Mouse (Mus musculus): Measurements from ENCODE around the gene Gm9857. TPM values are rescaled to one million over a fixed set of nuclear protein-coding genes. Genes with fewer than 3 reads are reported as not detected.

The Gm9857 gene
- polyA plus RNA-seq, 1 experiment from 2014 or later: 0.75 TPM

- peaks cover 18% of the 10 kb centered on the region for H3K4me1 ChIP-seq (replicated peaks)
- no peaks in the 10 kb centered on the region for H3K36me3 ChIP-seq
- H3K9ac ChIP-seq (replicated peaks): no peak overlapping the region
- no peaks in the 10 kb centered on the region for H3K9me3 ChIP-seq
- ATAC-seq: no peak
- WGBS: 75% methylated on average over 3 of the region's 3 CpGs
- H3K27me3 ChIP-seq: no peaks in the 10 kb centered on the region
- no peak overlapping the region for H3K4me3 ChIP-seq (replicated peaks)
- no peak overlapping the region for H3K27ac ChIP-seq
- no peak overlapping the region for H3K4me2 ChIP-seq (replicated peaks)
Observed at GRCm38 (mm10) chr3:108963278-108963677, 23.0 kb upstream of the Gm9857 start.

DNA sequence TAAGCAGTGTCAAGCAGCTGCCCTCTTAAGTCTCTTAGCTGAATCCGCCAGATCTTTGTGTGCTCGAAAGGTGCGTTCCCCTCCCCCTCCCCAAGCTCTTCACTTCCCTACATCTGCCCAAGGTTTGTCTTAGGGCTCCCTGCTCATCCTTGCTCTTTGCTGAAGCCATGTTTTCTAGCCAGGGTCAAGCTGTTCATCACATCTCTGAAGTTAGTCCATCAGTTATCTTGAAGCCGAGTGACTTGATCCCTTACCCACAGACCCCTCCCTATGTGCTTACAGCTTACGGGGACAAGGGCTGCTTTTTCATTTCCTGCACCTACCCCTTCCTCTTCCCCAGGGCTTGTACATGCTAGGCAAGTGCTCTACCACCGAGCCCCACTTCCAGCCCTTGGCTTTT is 21.4 kb upstream of the Gm9857 start:
- H3K27ac ChIP-seq: peak overlapping the region; percentile 83
- H3K36me3 ChIP-seq: no peaks in the 10 kb centered on the region
- WGBS: 20% methylated on average over 6 of the region's 6 CpGs
- peak overlapping the region; percentile 54 for H3K4me2 ChIP-seq (replicated peaks)
- peak; percentile 82 for ATAC-seq
- H3K9me3 ChIP-seq: no peaks in the 10 kb centered on the region
- no peaks in the 10 kb centered on the region for H3K27me3 ChIP-seq
- H3K4me3 ChIP-seq (replicated peaks): peak overlapping the region; percentile 25
- peak overlapping the region; percentile 53 for H3K9ac ChIP-seq (replicated peaks)
- peaks cover 18% of the 10 kb centered on the region for H3K4me1 ChIP-seq (replicated peaks)

GRCm38 (mm10) chr3:108961226-108961625 is 21.0 kb upstream of the Gm9857 start:
- peak; percentile 97 for ATAC-seq
- 7% methylated on average over 7 of the region's 7 CpGs for WGBS
- H3K4me3 ChIP-seq (replicated peaks): peak overlapping the region; percentile 25

DNA sequence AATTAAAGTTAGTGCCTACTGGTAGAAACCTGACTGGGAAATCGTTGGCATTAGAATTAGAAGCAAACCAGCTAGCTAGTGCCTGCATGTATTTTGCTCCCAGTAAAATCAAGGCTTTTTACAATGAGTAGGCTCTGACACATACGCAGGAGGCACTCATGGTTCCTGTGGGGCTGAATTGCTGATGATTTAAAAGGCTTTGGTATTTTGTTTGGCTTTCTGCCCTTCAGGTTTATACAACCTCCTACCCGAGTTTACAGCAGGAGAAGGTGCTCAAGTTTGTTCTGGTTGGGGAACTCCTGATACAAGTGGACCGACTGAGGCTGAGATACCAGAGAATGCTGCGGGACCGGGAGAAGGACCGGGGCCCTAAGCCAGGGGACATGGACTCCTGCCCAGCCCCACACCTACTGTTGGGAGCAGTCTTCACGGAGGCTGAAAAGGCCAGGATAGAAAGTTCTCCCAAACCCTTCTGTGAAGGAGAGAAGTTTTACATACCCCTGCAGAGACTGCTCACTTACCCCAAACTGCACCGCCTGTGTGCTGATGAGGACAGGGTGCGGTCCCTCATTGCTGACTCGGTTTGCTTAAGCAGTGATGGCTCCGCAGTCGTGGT is 19.5 kb upstream of the Gm9857 start:
- 78% methylated on average over 13 of the region's 13 CpGs for WGBS
- Histone ChIP-seq H3K4me2 (replicated peaks) (no peak overlapping the region), H3K4me3 (replicated peaks) (no peak overlapping the region), H3K36me3 (no peaks in the 10 kb centered on the region), H3K4me1 (replicated peaks) (peaks cover 18% of the 10 kb centered on the region), H3K9me3 (no peaks in the 10 kb centered on the region), H3K9ac (replicated peaks) (no peak overlapping the region), H3K27ac (no peak overlapping the region), H3K27me3 (no peaks in the 10 kb centered on the region)
- ATAC-seq: no peak

More at GRCm38 (mm10) chr3:108961226-108961625, 21.0 kb upstream of the Gm9857 start:
- Histone ChIP-seq H3K36me3 (no peaks in the 10 kb centered on the region), H3K9me3 (no peaks in the 10 kb centered on the region), H3K4me2 (replicated peaks) (peak overlapping the region; percentile 54), H3K27ac (peak overlapping the region; percentile 83), H3K9ac (replicated peaks) (peak overlapping the region; percentile 53), H3K4me1 (replicated peaks) (peaks cover 18% of the 10 kb centered on the region), H3K27me3 (no peaks in the 10 kb centered on the region)

- H3K4me2 ChIP-seq (replicated peaks): no peak overlapping the region
- no peaks in the 10 kb centered on the region for H3K36me3 ChIP-seq
- H3K4me1 ChIP-seq (replicated peaks): peaks cover 18% of the 10 kb centered on the region
- no peak overlapping the region for H3K4me3 ChIP-seq (replicated peaks)
- no peak overlapping the region for H3K9ac ChIP-seq (replicated peaks)
- no peak overlapping the region for H3K27ac ChIP-seq
- ATAC-seq: no peak
- H3K9me3 ChIP-seq: no peaks in the 10 kb centered on the region
- H3K27me3 ChIP-seq: no peaks in the 10 kb centered on the region
Observed at GRCm38 (mm10) chr3:108957976-108958375, 17.7 kb upstream of the Gm9857 start.

GRCm38 (mm10) chr3:108940996-108941395 is 751 bp upstream of the Gm9857 start:
- Histone ChIP-seq H3K36me3 (no peaks in the 10 kb centered on the region), H3K27ac (no peak overlapping the region), H3K9me3 (no peaks in the 10 kb centered on the region; the same call in 1 of the 2 replicates), H3K4me1 (replicated peaks) (no peaks in the 10 kb centered on the region), H3K9ac (replicated peaks) (no peak overlapping the region), H3K4me3 (replicated peaks) (no peak overlapping the region), H3K4me2 (replicated peaks) (no peak overlapping the region), H3K27me3 (no peaks in the 10 kb centered on the region)
- 76% methylated on average over 10 of the region's 10 CpGs for WGBS
- ATAC-seq: no peak

GRCm38 (mm10) chr3:108939573-108939972 is 672 bp downstream of the Gm9857 start, which contains the start of gene Henmt1:
Gene Henmt1, plus strand, starts transcription at chr3:108939873.
- ATAC-seq: no peak

DNA sequence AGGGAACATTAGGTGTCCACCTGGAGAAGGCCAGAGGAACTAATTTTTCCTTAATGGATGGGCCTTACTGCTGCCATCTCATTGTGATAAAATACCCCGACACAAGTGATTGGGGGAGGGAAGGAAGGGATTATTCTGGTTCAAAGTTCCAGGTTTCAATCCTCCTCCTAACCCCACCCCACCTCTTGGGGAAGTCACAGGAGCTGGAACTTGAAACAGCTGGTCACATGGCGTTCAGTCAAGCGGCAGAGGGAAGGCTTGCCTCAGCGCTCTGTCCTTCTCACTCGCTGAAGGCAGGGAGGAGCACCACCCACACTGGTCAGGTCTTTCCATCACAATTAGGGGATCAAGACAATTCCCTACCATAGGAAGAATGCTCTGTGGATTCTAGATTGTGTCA is 1.6 kb downstream of the Gm9857 start:
- H3K9me3 ChIP-seq: no peaks in the 10 kb centered on the region; the same call in 1 of the 2 replicates
- no peak overlapping the region for H3K27ac ChIP-seq
- WGBS: 98% methylated on average over 5 of the region's 5 CpGs
- no peaks in the 10 kb centered on the region for H3K4me1 ChIP-seq (replicated peaks)
- H3K4me2 ChIP-seq (replicated peaks): no peak overlapping the region
- no peak overlapping the region for H3K9ac ChIP-seq (replicated peaks)
- no peak overlapping the region for H3K4me3 ChIP-seq (replicated peaks)
- H3K36me3 ChIP-seq: no peaks in the 10 kb centered on the region
- no peaks in the 10 kb centered on the region for H3K27me3 ChIP-seq
- no peak for ATAC-seq

More at GRCm38 (mm10) chr3:108939573-108939972, 672 bp downstream of the Gm9857 start, which contains the start of gene Henmt1:
- Histone ChIP-seq H3K4me2 (replicated peaks) (peak within 1 kb of the TSS; percentile 53), H3K4me3 (replicated peaks) (peak within 1 kb of the TSS; percentile 34), H3K9me3 (no peaks in the 10 kb centered on the region; the same call in 1 of the 2 replicates), H3K27ac (no peak within 1 kb of the TSS), H3K9ac (replicated peaks) (no peak within 1 kb of the TSS), H3K27me3 (no peaks in the 10 kb centered on the region), H3K36me3 (no peaks in the 10 kb centered on the region), H3K4me1 (replicated peaks) (no peaks in the 10 kb centered on the region)
- WGBS: 86% methylated on average over 5 of the region's 5 CpGs

DNA sequence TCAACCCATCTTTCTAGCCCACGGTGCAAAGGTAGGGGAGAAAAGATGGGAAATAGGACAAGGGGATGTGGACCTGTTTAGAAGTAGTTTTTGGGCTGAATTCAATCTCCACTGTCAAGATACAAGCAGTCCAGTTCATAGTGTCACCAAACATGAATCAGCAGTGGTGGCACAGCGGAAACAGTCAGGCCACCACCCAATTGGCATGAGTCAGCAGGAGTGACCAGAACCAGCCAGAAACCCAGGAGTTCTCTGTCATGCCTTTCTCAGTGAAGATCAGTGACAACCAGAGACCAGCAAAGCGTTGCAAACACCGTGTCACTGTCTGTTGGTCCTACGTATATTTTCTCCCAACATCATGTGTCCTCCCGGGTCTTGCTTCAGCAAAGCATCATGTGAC is 6.7 kb downstream of the Gm9857 start:
- Histone ChIP-seq H3K9ac (replicated peaks) (no peak overlapping the region), H3K4me1 (replicated peaks) (no peaks in the 10 kb centered on the region), H3K4me2 (replicated peaks) (no peak overlapping the region), H3K27ac (no peak overlapping the region), H3K27me3 (no peaks in the 10 kb centered on the region), H3K4me3 (replicated peaks) (no peak overlapping the region), H3K36me3 (no peaks in the 10 kb centered on the region), H3K9me3 (no peaks in the 10 kb centered on the region)
- 88% methylated on average over 6 of the region's 6 CpGs for WGBS
- no peak for ATAC-seq

DNA sequence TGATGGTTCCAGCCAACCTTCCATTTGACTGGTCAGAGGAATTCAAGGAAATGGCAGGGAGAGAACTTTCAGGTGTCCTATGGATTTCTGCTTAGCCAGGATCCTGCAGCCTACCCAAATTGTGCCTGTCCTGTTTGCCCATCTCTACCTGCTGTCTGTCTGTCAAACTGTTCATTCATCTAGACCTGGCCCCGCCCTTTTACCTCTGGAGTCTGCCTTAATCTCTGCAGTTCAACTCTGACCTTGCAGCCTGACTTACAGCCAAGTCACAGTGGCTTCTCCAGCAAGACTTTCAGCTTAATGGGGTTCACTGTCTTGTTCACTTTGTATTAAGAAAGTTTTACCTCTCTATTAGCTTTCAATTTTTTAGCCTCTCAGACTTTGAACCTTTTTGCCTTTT is 13.9 kb downstream of the Gm9857 start:
- 91% methylated on average over 1 of the region's 1 CpGs for WGBS

GRCm38 (mm10) chr3:108925677-108926076 is 14.6 kb downstream of the Gm9857 start:
- no peaks in the 10 kb centered on the region for H3K4me1 ChIP-seq (replicated peaks)
- H3K27me3 ChIP-seq: no peaks in the 10 kb centered on the region
- no peak overlapping the region for H3K27ac ChIP-seq
- ATAC-seq: no peak
- no peak overlapping the region for H3K4me3 ChIP-seq (replicated peaks)
- no peaks in the 10 kb centered on the region for H3K9me3 ChIP-seq
- H3K9ac ChIP-seq (replicated peaks): no peak overlapping the region
- H3K36me3 ChIP-seq: no peaks in the 10 kb centered on the region
- no peak overlapping the region for H3K4me2 ChIP-seq (replicated peaks)
- WGBS: 92% methylated on average over 4 of the region's 4 CpGs

More for the DNA sequence above, 13.9 kb downstream of the Gm9857 start:
- H3K9ac ChIP-seq (replicated peaks): no peak overlapping the region
- no peak overlapping the region for H3K4me2 ChIP-seq (replicated peaks)
- no peaks in the 10 kb centered on the region for H3K9me3 ChIP-seq
- no peak overlapping the region for H3K4me3 ChIP-seq (replicated peaks)
- H3K4me1 ChIP-seq (replicated peaks): no peaks in the 10 kb centered on the region
- H3K27ac ChIP-seq: no peak overlapping the region
- H3K27me3 ChIP-seq: no peaks in the 10 kb centered on the region
- H3K36me3 ChIP-seq: no peaks in the 10 kb centered on the region
- no peak for ATAC-seq

DNA sequence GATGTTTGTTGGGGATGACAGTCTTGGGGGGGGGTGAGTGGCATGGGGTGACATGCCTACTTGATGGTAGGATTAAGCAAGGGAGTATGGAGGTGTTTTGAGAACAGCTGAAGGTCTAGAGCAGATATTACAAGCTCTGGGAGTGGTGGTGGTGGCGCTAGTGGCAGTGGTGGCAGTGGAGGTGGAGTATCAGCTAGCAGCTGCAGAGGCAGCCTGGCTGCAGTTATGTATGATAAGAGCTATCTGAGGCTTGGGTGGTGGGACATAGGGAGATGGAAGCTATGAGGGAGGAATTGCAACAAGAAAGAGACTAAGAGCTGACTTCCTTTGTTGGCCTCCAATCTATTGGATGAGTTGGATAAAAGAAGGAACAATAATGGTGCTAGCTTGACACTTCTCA is 18.4 kb downstream of the Gm9857 start:
- Histone ChIP-seq H3K9me3 (no peaks in the 10 kb centered on the region), H3K4me1 (replicated peaks) (no peaks in the 10 kb centered on the region), H3K27ac (no peak overlapping the region), H3K9ac (replicated peaks) (no peak overlapping the region), H3K4me3 (replicated peaks) (no peak overlapping the region), H3K27me3 (no peaks in the 10 kb centered on the region), H3K36me3 (no peaks in the 10 kb centered on the region), H3K4me2 (replicated peaks) (no peak overlapping the region)
- WGBS: 93% methylated on average over 1 of the region's 1 CpGs
- ATAC-seq: no peak
